Mouse (Mus musculus) hindbrain, embryonic 14.5 days (tissue): ENCODE measurements around the gene Wfdc15b. TPM values are rescaled to one million over a fixed set of nuclear protein-coding genes. Genes with fewer than 3 reads are reported as not detected.
"Not testable (repeated sequence)": the region's sequence is repeated elsewhere in the genome, so short reads cannot be mapped to it uniquely, and the experiment has no call there.

Experiments
- ATAC-seq: fragments of 200-750 bp; cut with Nextera tagmentation; 2 replicates; pipeline ENCODE4 v1.8.0; 2017; ENCODE audit warnings: moderate number of reproducible peaks, mild to moderate bottlenecking, moderate TSS enrichment, moderate library complexity; ENCODE audit not compliant: low FRiP score
- DNase-seq: peaks from one replicate; pipeline ENCODE4 v3.0.0-alpha.2; 2015; ENCODE audit warnings: low spot score
- H3K27ac ChIP-seq: fragments of 300-500 bp; sonication (generic); 2 replicates; pipeline ENCODE4 v1.5.1; 2014; ENCODE audit warnings: mild to moderate bottlenecking, moderate library complexity
- H3K27me3 ChIP-seq: fragments of 300-500 bp; sonication (generic); 2 replicates; pipeline ENCODE4 v1.6.1; 2014; ENCODE audit warnings: mild to moderate bottlenecking, low read length, mixed read lengths; ENCODE audit not compliant: control insufficient read depth, insufficient read depth
- H3K36me3 ChIP-seq: fragments of 300-500 bp; sonication (generic); replicated peaks from 2 replicates; pipeline ENCODE4 v1.6.1; 2014; ENCODE audit not compliant: control insufficient read depth, insufficient read depth
- H3K4me1 ChIP-seq: fragments of 300-500 bp; sonication (generic); replicated peaks from 2 replicates; pipeline ENCODE4 v1.6.1; 2014; ENCODE audit warnings: antibody characterized with exemption, low read length, mixed read lengths; ENCODE audit not compliant: control insufficient read depth, insufficient read depth
- H3K4me2 ChIP-seq: fragments of 300-500 bp; sonication (generic); replicated peaks from 2 replicates; pipeline ENCODE4 v1.6.1; 2014; ENCODE audit warnings: mild to moderate bottlenecking, moderate library complexity
- H3K4me3 ChIP-seq: fragments of 300-500 bp; sonication (generic); replicated peaks from 2 replicates; pipeline ENCODE4 v1.5.1; 2014; ENCODE audit warnings: mild to moderate bottlenecking, low read length
- H3K9ac ChIP-seq: fragments of 300-500 bp; sonication (generic); 2 replicates; pipeline ENCODE4 v1.6.1; 2014
- H3K9me3 ChIP-seq: fragments of 300-500 bp; sonication (generic); 2 replicates; pipeline ENCODE4 v1.6.1; 2016; ENCODE audit warnings: low read length; ENCODE audit not compliant: control insufficient read depth
- WGBS: fragments of 180-500 bp; shearing (Covaris S2); extraction: QIAGEN DNeasy Blood & Tissue Kit; methylation state at CpG from one replicate; pipeline ENCODE4 v1.1.7; 2014; 5-methylcytosine and 5-hydroxymethylcytosine counted together
- polyA plus RNA-seq: library from polyadenylated mRNA; unstranded; fragments of >200 nt; fragmentation: Nextera tagmentation; extraction: Ambion mirVana; gene quantifications from 2 replicates; pipeline ENCODE4 v1.2.1, GENCODE M21; 2014

The Wfdc15b gene
- not detected in 2 replicates for polyA plus RNA-seq

- Histone ChIP-seq H3K4me1 (no peaks in the 10 kb centered on the region), H3K9me3 (no peaks in the 10 kb centered on the region), H3K9ac (no peak within 1 kb of the TSS), H3K27ac (no peak within 1 kb of the TSS), H3K4me2 (no peak within 1 kb of the TSS), H3K36me3 (no peaks in the 10 kb centered on the region), H3K4me3 (no peak within 1 kb of the TSS), H3K27me3 (no peaks in the 10 kb centered on the region)
- ATAC-seq: no peak
- WGBS: 85% methylated on average over 11 of the region's 11 CpGs
- DNase-seq: no peak
Observed at GRCm38 (mm10) chr2:164221522-164221921, at the start of gene Wfdc15b. Wfdc15b (minus strand) TSS chr2:164221660.

- not testable (repeated sequence) for H3K4me3 ChIP-seq, DNase-seq, H3K9me3 ChIP-seq, H3K4me1 ChIP-seq, H3K9ac ChIP-seq, H3K27me3 ChIP-seq, H3K4me2 ChIP-seq, ATAC-seq, H3K27ac ChIP-seq, H3K36me3 ChIP-seq
- WGBS: 81% methylated on average over 1 of the region's 1 CpGs
Observed at GRCm38 (mm10) chr2:164256540-164256939, 35.1 kb upstream of the Wfdc15b start, which contains the start of gene Svs3b. Svs3b (minus strand) TSS chr2:164256640.

GRCm38 (mm10) chr2:164238366-164238765, 16.9 kb upstream of the Wfdc15b start, which contains the start of gene Svs2:
Svs2 (minus strand) TSS chr2:164238466.
- no peak within 1 kb of the TSS for H3K9ac ChIP-seq
- no peak within 1 kb of the TSS for H3K27ac ChIP-seq
- no peaks in the 10 kb centered on the region for H3K9me3 ChIP-seq
- H3K4me1 ChIP-seq: no peaks in the 10 kb centered on the region
- no peaks in the 10 kb centered on the region for H3K27me3 ChIP-seq
- DNase-seq (no peak), ATAC-seq (no peak)
- 87% methylated on average over 3 of the region's 3 CpGs for WGBS
- H3K36me3 ChIP-seq: no peaks in the 10 kb centered on the region
- H3K4me3 ChIP-seq: no peak within 1 kb of the TSS
- H3K4me2 ChIP-seq: no peak within 1 kb of the TSS

DNA sequence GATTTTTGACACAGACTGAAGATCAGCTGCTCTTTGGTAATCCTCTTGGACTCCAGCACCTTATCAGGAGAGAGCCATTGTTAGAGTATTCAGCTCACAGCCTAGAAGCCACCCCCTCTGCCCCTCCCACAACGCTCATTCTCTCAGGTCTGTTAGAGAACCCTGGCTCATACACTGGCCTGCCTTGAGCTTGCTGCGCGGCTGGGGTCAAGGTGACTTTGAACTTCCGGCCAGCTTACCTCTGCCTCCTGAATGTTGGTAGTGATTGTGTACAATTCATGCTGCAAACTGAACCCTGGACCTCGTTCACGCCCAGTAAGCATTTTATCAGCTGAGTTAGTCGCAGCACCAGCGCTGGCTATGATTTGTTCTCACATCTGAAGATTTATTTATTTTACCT, 11.2 kb upstream of the Wfdc15b start:
- DNase-seq (no peak), ATAC-seq (no peak)
- Histone ChIP-seq H3K9ac (no peak overlapping the region), H3K36me3 (no peaks in the 10 kb centered on the region), H3K27ac (no peak overlapping the region), H3K27me3 (no peaks in the 10 kb centered on the region), H3K4me2 (no peak overlapping the region), H3K9me3 (no peaks in the 10 kb centered on the region), H3K4me1 (no peaks in the 10 kb centered on the region), H3K4me3 (no peak overlapping the region)
- WGBS: 89% methylated on average over 8 of the region's 8 CpGs

- Histone ChIP-seq H3K9ac (no peak overlapping the region), H3K4me2 (no peak overlapping the region), H3K9me3 (no peaks in the 10 kb centered on the region), H3K27me3 (no peaks in the 10 kb centered on the region), H3K27ac (no peak overlapping the region), H3K36me3 (no peaks in the 10 kb centered on the region), H3K4me3 (no peak overlapping the region), H3K4me1 (no peaks in the 10 kb centered on the region)
- ATAC-seq (no peak), DNase-seq (no peak)
- WGBS: 94% methylated on average over 8 of the region's 8 CpGs
Observed at GRCm38 (mm10) chr2:164228361-164229070, 7.1 kb upstream of the Wfdc15b start.

- no peak for DNase-seq
- WGBS: 90% methylated on average over 9 of the region's 9 CpGs
- no peak overlapping the region for H3K27ac ChIP-seq
- no peaks in the 10 kb centered on the region for H3K27me3 ChIP-seq
- H3K4me2 ChIP-seq: no peak overlapping the region
- no peaks in the 10 kb centered on the region for H3K9me3 ChIP-seq
- H3K9ac ChIP-seq: no peak overlapping the region
- no peak overlapping the region for H3K4me3 ChIP-seq
- no peaks in the 10 kb centered on the region for H3K4me1 ChIP-seq
- H3K36me3 ChIP-seq: no peaks in the 10 kb centered on the region
- ATAC-seq: no peak
Observed at GRCm38 (mm10) chr2:164219295-164219694, 2.2 kb downstream of the Wfdc15b start.

DNA sequence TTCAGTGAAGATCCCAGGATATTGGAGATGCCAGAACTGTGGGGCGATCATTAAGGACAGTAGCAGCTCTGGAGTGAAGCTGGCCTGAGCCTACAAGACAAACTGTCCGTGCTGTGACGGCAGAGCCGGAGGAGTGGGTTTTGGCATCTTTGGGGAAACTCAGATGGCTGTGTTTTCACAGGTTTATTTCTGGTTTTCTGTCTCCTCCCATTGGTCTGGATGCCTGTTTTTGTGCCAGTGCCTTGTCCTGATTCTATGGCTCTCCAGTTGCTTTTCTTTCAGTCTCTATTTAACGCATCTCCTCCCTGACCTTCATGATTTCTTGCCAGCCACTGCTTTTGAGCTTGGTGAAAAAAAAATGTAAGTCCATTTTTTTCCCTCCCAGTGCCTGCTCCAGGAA, 8.7 kb downstream of the Wfdc15b start:
- no peaks in the 10 kb centered on the region for H3K27me3 ChIP-seq
- H3K27ac ChIP-seq: no peak overlapping the region
- 83% methylated on average over 5 of the region's 5 CpGs for WGBS
- DNase-seq (no peak), ATAC-seq (no peak)
- no peaks in the 10 kb centered on the region for H3K36me3 ChIP-seq
- no peak overlapping the region for H3K4me3 ChIP-seq
- H3K9me3 ChIP-seq: no peaks in the 10 kb centered on the region
- no peak overlapping the region for H3K9ac ChIP-seq
- no peak overlapping the region for H3K4me2 ChIP-seq
- no peaks in the 10 kb centered on the region for H3K4me1 ChIP-seq

DNA sequence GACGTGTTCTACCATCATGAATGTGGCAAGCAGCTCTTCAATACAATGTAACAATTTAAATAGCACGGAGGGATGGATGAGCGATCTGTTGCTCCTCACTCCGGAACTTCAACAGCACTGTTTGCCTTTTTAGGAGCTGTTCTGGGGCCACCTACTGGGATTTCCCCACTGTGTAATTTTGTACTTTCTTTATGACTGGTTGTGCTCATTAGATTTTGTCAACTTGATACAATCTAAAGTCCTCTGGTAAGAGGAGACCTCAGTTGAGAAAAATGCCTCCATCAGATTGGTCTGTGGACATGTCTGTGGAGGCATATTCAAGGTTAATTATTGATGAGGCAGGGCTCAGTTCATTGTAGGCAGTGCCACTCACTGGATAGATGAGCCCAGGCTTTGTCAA, 10.6 kb downstream of the Wfdc15b start:
- ATAC-seq (no peak), DNase-seq (no peak)
- WGBS: 86% methylated on average over 4 of the region's 4 CpGs

GRCm38 (mm10) chr2:164206676-164207075, 14.8 kb downstream of the Wfdc15b start:
- Histone ChIP-seq H3K4me2 (no peak overlapping the region), H3K4me1 (no peaks in the 10 kb centered on the region), H3K9me3 (no peaks in the 10 kb centered on the region), H3K36me3 (no peaks in the 10 kb centered on the region), H3K9ac (no peak overlapping the region), H3K4me3 (no peak overlapping the region), H3K27me3 (no peaks in the 10 kb centered on the region), H3K27ac (no peak overlapping the region)
- ATAC-seq (no peak), DNase-seq (no peak)
- WGBS: 81% methylated on average over 4 of the region's 4 CpGs

More for the DNA sequence above, 10.6 kb downstream of the Wfdc15b start:
- no peaks in the 10 kb centered on the region for H3K4me1 ChIP-seq
- no peaks in the 10 kb centered on the region for H3K9me3 ChIP-seq
- H3K27ac ChIP-seq: no peak overlapping the region
- H3K4me2 ChIP-seq: no peak overlapping the region
- no peaks in the 10 kb centered on the region for H3K27me3 ChIP-seq
- H3K9ac ChIP-seq: no peak overlapping the region
- H3K4me3 ChIP-seq: no peak overlapping the region
- no peaks in the 10 kb centered on the region for H3K36me3 ChIP-seq
